Mouse (Mus musculus) skeletal muscle tissue, adult 2 months (tissue): ENCODE measurements around the gene Kcnj15.

Experiments used
- DNase-seq: peaks from one replicate; pipeline ENCODE4 v3.0.0-alpha.2; 2012; ENCODE audit warnings: low read depth, low spot score

Gene Kcnj15

GRCm38 (mm10) chr16:95257266-95257894 lies at the start of gene Kcnj15:
Gene Kcnj15, plus strand, starts transcription at chr16:95257558.
- no peak for DNase-seq

GRCm38 (mm10) chr16:95208243-95208642 lies 49.1 kb upstream of the Kcnj15 start:
- no peak for DNase-seq

GRCm38 (mm10) chr16:95209011-95209466 lies 48.3 kb upstream of the Kcnj15 start:
- DNase-seq = peak; percentile 23

- DNase-seq = no peak
Observed at GRCm38 (mm10) chr16:95214251-95215197, 42.8 kb upstream of the Kcnj15 start.

- DNase-seq = no peak
Observed at GRCm38 (mm10) chr16:95215782-95216181, 41.6 kb upstream of the Kcnj15 start.

- DNase-seq = no peak
Observed at GRCm38 (mm10) chr16:95216346-95216745, 41.0 kb upstream of the Kcnj15 start.

- DNase-seq = no peak
Observed at GRCm38 (mm10) chr16:95216824-95217223, 40.5 kb upstream of the Kcnj15 start.

- DNase-seq = no peak
Observed at GRCm38 (mm10) chr16:95218783-95219182, 38.6 kb upstream of the Kcnj15 start.

GRCm38 (mm10) chr16:95219459-95219858 lies 37.9 kb upstream of the Kcnj15 start:
- DNase-seq = no peak

GRCm38 (mm10) chr16:95221051-95221450 lies 36.3 kb upstream of the Kcnj15 start:
- no peak for DNase-seq

- no peak for DNase-seq
Observed at GRCm38 (mm10) chr16:95222026-95222718, 35.2 kb upstream of the Kcnj15 start.

- no peak for DNase-seq
Observed at GRCm38 (mm10) chr16:95223435-95223834, 33.9 kb upstream of the Kcnj15 start.

GRCm38 (mm10) chr16:95225285-95225684 lies 32.1 kb upstream of the Kcnj15 start:
- DNase-seq = no peak

GRCm38 (mm10) chr16:95231768-95232167 lies 25.6 kb upstream of the Kcnj15 start:
- DNase-seq = no peak

GRCm38 (mm10) chr16:95234891-95235548 lies 22.3 kb upstream of the Kcnj15 start:
- no peak for DNase-seq

- DNase-seq = no peak
Observed at GRCm38 (mm10) chr16:95239209-95239925, 18.0 kb upstream of the Kcnj15 start.

GRCm38 (mm10) chr16:95240688-95241087 lies 16.7 kb upstream of the Kcnj15 start:
- DNase-seq = no peak

- peak; percentile 34 for DNase-seq
Observed at GRCm38 (mm10) chr16:95241581-95241980, 15.8 kb upstream of the Kcnj15 start.

- DNase-seq = no peak
Observed at GRCm38 (mm10) chr16:95242114-95242513, 15.2 kb upstream of the Kcnj15 start.

- DNase-seq = no peak
Observed at GRCm38 (mm10) chr16:95243401-95243800, 14.0 kb upstream of the Kcnj15 start.
